Mouse (Mus musculus): Measurements from ENCODE around the gene Oscp1.

Oscp1 gene

GRCm38 (mm10) chr4:126110374-126111152 lies 52.2 kb downstream of the Oscp1 start:
- DNase-seq (ENCODE audit: low read depth) = peak; percentile 96

- no peak for DNase-seq (ENCODE audit: low read depth)
These were observed 52.8 kb downstream of the Oscp1 start for GRCm38 (mm10) chr4:126111153-126111549.

GRCm38 (mm10) chr4:126113243-126113642 lies 54.9 kb downstream of the Oscp1 start:
- no peak for DNase-seq (ENCODE audit: low read depth)

- DNase-seq (ENCODE audit: low read depth) = peak; percentile 74
These were observed 55.6 kb downstream of the Oscp1 start for GRCm38 (mm10) chr4:126113943-126114342.

- DNase-seq (ENCODE audit: low read depth) = no peak
These were observed 57.0 kb downstream of the Oscp1 start for GRCm38 (mm10) chr4:126115411-126115810.

- DNase-seq (ENCODE audit: low read depth) = no peak
These were observed 57.6 kb downstream of the Oscp1 start for GRCm38 (mm10) chr4:126115871-126116521.

GRCm38 (mm10) chr4:126117116-126117515 lies 58.8 kb downstream of the Oscp1 start:
- no peak for DNase-seq (ENCODE audit: low read depth)

- no peak for DNase-seq (ENCODE audit: low read depth)
These were observed 60.3 kb downstream of the Oscp1 start for GRCm38 (mm10) chr4:126118651-126119050.

GRCm38 (mm10) chr4:126119051-126119450 lies 60.7 kb downstream of the Oscp1 start:
- no peak for DNase-seq (ENCODE audit: low read depth)

- no peak for DNase-seq (ENCODE audit: low read depth)
These were observed 61.7 kb downstream of the Oscp1 start for GRCm38 (mm10) chr4:126120052-126120451.

GRCm38 (mm10) chr4:126120506-126120905 lies 62.1 kb downstream of the Oscp1 start:
- no peak for DNase-seq (ENCODE audit: low read depth)

- DNase-seq (ENCODE audit: low read depth) = no peak
These were observed 65.1 kb downstream of the Oscp1 start for GRCm38 (mm10) chr4:126123309-126124040.

- DNase-seq (ENCODE audit: low read depth) = no peak
These were observed 72.1 kb downstream of the Oscp1 start for GRCm38 (mm10) chr4:126130502-126130901.

GRCm38 (mm10) chr4:126131290-126132121 lies 73.1 kb downstream of the Oscp1 start:
- peak; percentile 75 for DNase-seq (ENCODE audit: low read depth)

- no peak for DNase-seq (ENCODE audit: low read depth)
These were observed 74.4 kb downstream of the Oscp1 start for GRCm38 (mm10) chr4:126132636-126133264.

GRCm38 (mm10) chr4:126134236-126134635 lies 75.9 kb downstream of the Oscp1 start:
- DNase-seq (ENCODE audit: low read depth) = no peak

- no peak for DNase-seq (ENCODE audit: low read depth)
These were observed 76.3 kb downstream of the Oscp1 start for GRCm38 (mm10) chr4:126134639-126135038.

GRCm38 (mm10) chr4:126137773-126138172 lies 79.4 kb downstream of the Oscp1 start:
- DNase-seq (ENCODE audit: low read depth) = no peak

- no peak for DNase-seq (ENCODE audit: low read depth)
These were observed 82.7 kb downstream of the Oscp1 start for GRCm38 (mm10) chr4:126141021-126141420.

Measured in 416B (cell line).